Mouse (Mus musculus) WW6 (cell line): ENCODE measurements around the gene Mindy3.

Source experiments
- DNase-seq: peaks from one replicate; pipeline ENCODE4 v3.0.0-alpha.2; 2013; ENCODE audit warnings: low read depth, low spot score

Gene Mindy3

GRCm38 (mm10) chr2:12371401-12371800 lies 47.9 kb downstream of the Mindy3 start:
- DNase-seq = no peak

- no peak for DNase-seq
These were observed 50.8 kb downstream of the Mindy3 start for GRCm38 (mm10) chr2:12368451-12368850.

DNA sequence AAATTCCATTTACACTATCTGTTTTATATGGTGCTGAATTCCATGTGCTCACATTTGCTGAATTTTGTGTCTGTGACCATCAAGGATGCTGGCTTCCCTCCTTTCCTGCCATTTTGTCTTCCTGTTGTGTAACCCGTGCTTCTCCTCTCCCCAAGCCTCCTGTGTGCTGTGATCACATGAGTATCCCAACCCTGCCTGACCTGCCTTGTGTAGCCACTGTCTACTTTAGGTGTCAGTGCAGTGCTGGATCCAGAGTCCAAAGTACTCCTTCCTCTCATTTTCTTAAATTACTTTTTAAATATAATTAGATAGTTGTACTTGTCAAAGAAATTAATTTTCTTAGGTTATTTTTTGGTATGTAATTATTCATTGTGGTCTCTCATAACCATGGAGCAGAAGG lies 51.3 kb downstream of the Mindy3 start:
- DNase-seq = no peak

DNA sequence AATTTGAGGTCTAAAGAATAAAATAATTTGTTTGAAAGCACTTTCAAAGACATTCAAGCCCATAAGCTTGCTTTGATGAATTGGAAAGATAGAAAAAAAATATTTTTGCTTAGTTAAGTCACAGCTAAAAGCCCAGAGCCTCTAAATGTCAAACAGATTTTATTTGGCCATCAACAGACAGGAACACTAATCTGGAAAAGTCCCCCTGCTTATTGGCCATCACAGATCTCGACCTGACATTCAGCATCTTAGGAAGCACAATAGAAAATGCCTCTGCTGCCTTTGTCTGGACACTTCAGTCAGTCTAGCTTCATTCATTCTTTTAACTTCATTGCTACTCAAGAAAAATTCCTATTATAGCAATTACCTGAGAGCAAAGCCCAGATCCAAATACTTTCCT lies 58.0 kb downstream of the Mindy3 start:
- DNase-seq = no peak

GRCm38 (mm10) chr2:12354837-12355236 lies 64.4 kb downstream of the Mindy3 start:
- DNase-seq = no peak

DNA sequence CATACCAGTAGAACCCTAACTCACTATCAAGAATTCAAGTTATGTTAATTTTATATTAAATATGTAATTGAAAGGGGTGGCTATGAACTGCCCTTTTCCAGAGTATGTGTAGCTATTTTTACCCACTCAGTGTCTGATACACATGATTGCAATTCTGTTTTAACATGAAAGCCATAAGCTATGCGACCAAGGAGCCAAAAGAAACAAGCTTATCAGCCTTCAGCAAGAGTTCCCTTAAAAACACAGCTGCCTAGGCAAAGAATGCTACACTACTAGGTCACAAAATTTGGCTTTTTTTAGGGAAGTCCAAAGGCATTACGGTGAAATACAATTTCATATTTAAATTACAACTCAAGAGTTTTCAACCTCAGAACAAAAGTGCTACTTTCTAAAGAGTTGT lies 70.4 kb downstream of the Mindy3 start:
- DNase-seq = no peak

- DNase-seq = no peak
These were observed 87.3 kb downstream of the Mindy3 start for GRCm38 (mm10) chr2:12331962-12332361.

DNA sequence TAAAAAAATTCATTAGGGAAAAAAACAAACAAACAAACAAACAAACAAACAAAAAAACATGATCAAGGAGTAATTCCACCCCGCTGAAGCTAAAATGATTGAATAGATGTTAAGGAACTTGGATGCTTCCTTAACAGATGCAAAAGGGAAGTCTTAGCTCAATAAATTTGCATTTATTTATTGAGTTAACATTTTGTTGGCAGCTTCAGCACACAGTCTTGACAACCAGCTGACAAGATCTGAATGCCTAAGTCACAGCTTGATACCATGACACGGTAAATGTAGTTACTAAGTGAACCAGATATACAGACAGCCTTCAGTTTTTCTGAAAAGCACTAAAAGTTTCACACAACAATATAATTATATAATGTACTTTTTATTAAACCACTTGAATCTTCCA lies 89.7 kb downstream of the Mindy3 start:
- no peak for DNase-seq

GRCm38 (mm10) chr2:12329068-12329407 lies 90.2 kb downstream of the Mindy3 start:
- DNase-seq = no peak

DNA sequence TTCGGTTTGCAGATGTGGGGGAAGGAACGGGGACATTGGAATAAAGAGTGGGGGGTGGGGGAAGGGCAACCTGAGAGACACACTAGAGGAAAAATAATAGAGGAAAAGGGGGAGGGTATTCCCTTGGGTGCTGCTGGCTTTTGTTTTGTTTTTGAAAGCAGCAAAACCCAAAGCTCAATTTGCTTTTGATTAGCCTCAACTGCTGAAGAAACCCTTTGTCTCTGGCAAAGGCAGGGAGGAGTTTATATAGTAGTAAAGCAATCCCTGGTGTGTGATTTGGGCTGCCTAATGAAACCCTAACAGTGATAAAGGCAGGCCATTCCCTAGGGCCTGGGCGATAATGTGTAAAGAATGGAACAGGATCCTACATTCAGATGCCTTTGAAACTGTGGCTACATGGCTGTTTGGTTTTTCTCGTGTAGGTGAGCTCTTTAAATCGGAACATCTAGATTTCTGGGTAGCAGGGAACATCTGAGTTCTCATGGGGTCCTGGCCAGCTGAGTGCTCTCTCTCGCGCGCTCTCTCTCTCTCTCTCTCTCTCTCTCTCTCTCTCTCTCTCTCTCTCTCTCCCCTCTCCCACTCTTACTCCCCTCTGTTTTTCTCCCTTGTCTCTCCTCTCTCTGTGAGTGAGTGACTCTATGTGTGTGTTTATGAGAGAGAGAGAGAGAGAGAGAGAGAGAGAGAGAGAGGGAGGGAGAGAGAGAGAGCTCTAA lies 90.8 kb downstream of the Mindy3 start:
- DNase-seq = no peak

DNA sequence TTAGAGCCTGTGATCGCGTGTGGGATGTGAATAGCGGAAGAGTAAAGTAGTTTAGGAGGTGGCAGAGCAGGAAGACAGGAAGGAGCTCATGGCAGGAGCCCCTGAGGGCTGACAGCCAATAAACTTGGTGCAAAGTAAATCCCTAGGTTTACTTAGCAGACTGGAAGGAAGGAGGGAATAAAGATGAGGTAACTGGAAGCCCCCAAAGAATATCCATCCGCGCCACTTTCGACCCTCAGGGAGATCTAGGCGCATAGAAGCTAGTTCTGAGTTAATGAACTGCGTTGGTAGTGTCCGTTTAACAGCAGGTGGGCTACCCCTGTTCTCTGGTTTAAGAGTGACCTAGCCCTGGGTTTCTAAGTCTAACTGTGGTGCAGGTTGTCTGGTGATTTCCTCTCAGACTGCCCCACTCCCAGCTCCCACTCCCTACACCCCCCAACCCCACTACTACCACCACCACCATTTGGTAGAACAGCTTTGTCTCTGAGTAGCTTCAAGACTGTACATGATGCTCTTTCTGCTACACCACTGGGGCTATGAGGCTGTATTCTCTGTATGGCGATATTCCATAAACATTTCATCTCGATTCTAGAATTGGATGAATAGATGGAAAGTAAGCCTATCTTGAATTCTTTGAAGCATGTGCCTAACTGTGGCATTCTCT lies 91.4 kb downstream of the Mindy3 start:
- DNase-seq = no peak

DNA sequence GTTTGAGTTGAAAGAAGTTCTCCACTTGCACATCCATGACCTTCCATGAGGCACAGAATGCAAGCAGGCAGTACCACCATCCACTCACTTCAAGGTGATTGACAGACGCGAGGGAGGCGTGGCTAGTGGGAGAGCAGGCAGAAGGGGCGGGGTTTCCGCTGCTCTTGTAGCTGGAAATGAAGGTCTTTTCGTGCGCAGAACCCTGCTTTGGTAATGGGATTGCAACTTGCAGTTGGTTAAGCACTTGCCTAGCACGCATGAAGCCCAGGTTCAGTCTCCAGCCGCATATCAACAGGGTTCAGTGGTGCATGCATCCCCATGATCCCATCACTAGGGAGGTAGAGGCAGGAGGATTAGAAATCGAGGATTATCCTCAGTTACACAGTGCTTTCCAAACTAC lies 92.1 kb downstream of the Mindy3 start:
- no peak for DNase-seq

GRCm38 (mm10) chr2:12325868-12326267 lies 93.4 kb downstream of the Mindy3 start:
- no peak for DNase-seq

- no peak for DNase-seq
These were observed 93.9 kb downstream of the Mindy3 start for GRCm38 (mm10) chr2:12325417-12325816.

DNA sequence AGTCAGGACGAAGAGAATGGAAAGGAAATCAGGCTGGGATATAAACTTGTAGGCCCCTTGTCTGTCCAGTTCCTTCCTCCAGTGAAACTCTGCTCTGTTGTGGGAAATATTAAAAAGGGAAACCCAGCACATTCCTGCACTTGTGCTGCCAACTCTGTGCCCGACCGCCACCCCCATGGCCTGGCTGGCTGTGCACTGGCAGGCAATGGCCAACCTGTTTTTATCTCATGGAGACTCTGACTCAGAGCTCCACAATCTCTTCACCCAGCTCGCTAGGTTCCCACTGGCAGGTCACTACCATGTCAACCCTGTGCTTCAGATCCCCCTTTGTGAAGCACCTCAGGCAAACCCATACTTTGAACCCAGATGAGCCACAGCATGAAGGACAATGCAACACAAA lies 98.4 kb downstream of the Mindy3 start:
- no peak for DNase-seq

GRCm38 (mm10) chr2:12318715-12319114 lies 100.6 kb downstream of the Mindy3 start:
- no peak for DNase-seq

DNA sequence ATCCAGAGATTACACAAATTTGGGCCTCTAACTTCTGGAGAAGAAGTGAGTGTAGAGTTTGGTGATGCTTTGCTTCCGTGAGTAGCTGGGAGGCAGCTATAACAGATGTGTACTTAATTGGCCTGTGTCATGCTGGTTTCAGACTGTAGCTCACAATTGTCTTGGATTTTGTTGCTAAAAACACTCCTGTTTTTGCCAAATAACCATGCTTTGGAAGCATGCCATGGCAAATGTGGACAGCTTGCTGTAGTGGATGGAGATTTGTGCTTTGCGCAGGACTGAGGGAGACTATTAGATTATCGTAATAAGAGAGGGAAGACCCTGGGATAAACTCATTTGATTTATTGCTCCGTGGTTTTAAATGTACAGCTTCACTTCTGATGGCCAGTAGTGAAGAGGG lies 101.2 kb downstream of the Mindy3 start:
- DNase-seq = no peak

DNA sequence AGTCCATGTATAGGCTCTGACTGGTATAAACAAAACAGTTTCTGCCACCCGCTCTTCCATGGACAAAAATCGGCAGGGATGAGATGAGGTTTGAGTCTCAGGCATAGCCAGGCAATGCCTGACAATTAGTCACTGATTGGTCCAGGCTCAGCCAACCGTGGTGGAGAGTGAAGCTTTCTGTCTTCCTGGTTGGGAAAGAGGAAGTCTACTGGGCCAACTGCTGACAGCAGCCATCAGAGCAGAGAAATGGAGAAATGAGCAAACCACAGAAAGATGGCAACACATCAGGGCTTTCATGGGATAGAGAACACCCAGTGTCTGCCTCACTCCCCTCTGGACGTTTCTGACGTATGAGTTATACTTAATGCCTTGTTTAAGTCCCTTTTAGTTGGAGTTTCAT lies 101.9 kb downstream of the Mindy3 start:
- DNase-seq = no peak

- DNase-seq = no peak
These were observed 102.9 kb downstream of the Mindy3 start for GRCm38 (mm10) chr2:12316361-12316760.

- DNase-seq = no peak
These were observed 105.2 kb downstream of the Mindy3 start for GRCm38 (mm10) chr2:12314028-12314427.

DNA sequence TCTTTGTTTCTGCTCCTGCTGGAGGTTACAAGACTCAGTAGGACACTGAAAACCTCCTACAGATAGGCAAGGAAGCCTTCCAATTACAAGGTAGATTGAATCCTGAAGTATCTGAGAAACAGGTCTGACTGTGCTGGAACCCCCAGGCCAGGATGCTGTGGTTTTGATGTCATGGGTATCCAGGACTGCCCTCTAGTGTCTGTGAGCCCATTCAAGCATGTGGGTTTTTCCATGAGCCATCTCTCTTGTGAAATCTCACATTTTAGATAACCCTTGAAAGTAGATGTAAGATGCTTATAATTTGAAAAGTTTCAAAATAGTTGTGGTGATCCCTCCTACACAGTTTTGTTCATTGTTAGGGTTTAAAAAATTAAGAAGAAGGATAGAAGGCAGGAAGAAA lies 110.8 kb downstream of the Mindy3 start:
- DNase-seq = no peak

DNA sequence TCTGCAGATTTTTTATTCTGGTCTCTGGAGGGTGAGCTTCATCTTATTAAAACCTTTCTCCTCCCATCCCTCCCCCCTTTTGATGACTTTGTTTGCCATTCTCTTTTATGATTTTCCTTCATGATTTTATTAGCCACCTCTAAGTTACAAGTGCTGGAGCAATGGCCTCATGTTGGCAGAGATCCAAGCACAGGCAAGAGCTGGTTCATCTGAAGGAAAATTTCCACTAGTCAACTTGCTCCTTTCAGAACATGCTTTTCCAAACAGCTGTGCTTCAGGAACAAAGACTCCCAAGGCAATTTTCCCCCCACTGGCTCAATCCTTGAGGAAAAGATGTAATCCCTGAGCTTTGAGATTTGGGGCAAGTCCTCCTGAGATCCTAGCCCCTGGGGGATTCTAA lies 112.0 kb downstream of the Mindy3 start:
- no peak for DNase-seq

DNA sequence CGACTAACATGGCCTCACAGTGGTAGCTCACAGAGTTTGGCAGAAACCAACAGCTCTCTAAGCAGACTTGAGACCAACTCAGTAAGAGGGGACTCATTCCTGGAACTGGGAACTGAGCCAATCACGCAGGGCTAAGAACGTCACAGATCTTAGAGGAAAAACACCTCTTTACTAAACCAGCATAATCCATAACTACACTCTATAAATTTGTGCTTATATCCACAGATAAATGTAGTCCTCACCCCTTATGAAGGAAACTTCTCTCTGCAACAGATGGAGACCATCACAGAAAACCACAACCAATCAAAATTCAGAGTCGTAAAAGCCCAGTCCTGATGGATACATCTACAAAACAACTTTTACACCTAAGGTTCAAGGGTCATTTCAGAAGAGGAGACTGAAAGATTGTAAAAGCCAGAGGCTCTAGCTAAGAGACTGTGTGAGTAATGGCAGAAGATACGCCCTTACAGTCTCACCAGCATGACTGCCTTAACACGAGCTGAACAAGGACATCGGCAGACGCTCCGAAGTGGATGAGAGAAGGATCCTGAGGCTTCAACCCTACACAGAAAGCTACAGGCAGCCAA lies 114.1 kb downstream of the Mindy3 start:
- no peak for DNase-seq
